Mouse (Mus musculus): ENCODE results near the gene Tubb3. TPM values are rescaled to one million over a fixed set of nuclear protein-coding genes. Genes with fewer than 3 reads are reported as not detected.

Gene Tubb3
- polyA plus RNA-seq, 1 experiment from 2014 or later, result 1,555 TPM

- Histone ChIP-seq H3K27ac (replicated peaks) (no peak overlapping the region), H3K9me3 (replicated peaks) (no peaks in the 10 kb centered on the region), H3K36me3 (peaks cover 64% of the 10 kb centered on the region), H3K9ac (replicated peaks) (no peak overlapping the region), H3K4me1 (peaks cover 7% of the 10 kb centered on the region), H3K27me3 (replicated peaks) (no peaks in the 10 kb centered on the region), H3K4me2 (no peak overlapping the region), H3K4me3 (replicated peaks) (no peak overlapping the region)
- no peak for ATAC-seq (ENCODE audit: low FRiP score)
- WGBS, result 93% methylated on average over 9 of the region's 9 CpGs
These were observed 9.3 kb upstream of the Tubb3 start for GRCm38 (mm10) chr8:123401936-123402335.

GRCm38 (mm10) chr8:123402730-123403326, 8.4 kb upstream of the Tubb3 start:
- Histone ChIP-seq H3K36me3 (peaks cover 57% of the 10 kb centered on the region), H3K27me3 (replicated peaks) (no peaks in the 10 kb centered on the region), H3K4me1 (peaks cover 9% of the 10 kb centered on the region), H3K9ac (replicated peaks) (no peak overlapping the region), H3K4me3 (replicated peaks) (no peak overlapping the region), H3K9me3 (replicated peaks) (no peaks in the 10 kb centered on the region), H3K27ac (replicated peaks) (no peak overlapping the region), H3K4me2 (no peak overlapping the region)
- WGBS, result 88% methylated on average over 9 of the region's 9 CpGs
- ATAC-seq (ENCODE audit: low FRiP score), result no peak

- ATAC-seq (ENCODE audit: low FRiP score), result no peak
- Histone ChIP-seq H3K4me3 (replicated peaks) (no peak overlapping the region), H3K4me2 (no peak overlapping the region), H3K9me3 (replicated peaks) (no peaks in the 10 kb centered on the region), H3K27ac (replicated peaks) (no peak overlapping the region), H3K36me3 (peaks cover 40% of the 10 kb centered on the region), H3K27me3 (replicated peaks) (no peaks in the 10 kb centered on the region), H3K9ac (replicated peaks) (no peak overlapping the region), H3K4me1 (peaks cover 20% of the 10 kb centered on the region)
- 30% methylated on average over 8 of the region's 8 CpGs for WGBS
These were observed 6.7 kb upstream of the Tubb3 start for GRCm38 (mm10) chr8:123404521-123404920.

GRCm38 (mm10) chr8:123406786-123407185, 4.4 kb upstream of the Tubb3 start, which contains the start of gene Mc1r:
Gene Mc1r, plus strand, starts transcription at chr8:123407107.
- no peak within 1 kb of the TSS for H3K4me3 ChIP-seq (replicated peaks)
- 13% methylated on average over 4 of the region's 4 CpGs for WGBS
- H3K4me2 ChIP-seq, result peak within 1 kb of the TSS; percentile 11; the same call in 1 of the 2 replicates

GRCm38 (mm10) chr8:123407612-123408011, 3.6 kb upstream of the Tubb3 start:
- no peak overlapping the region for H3K27ac ChIP-seq (replicated peaks)
- H3K9me3 ChIP-seq (replicated peaks), result no peaks in the 10 kb centered on the region
- no peak overlapping the region for H3K9ac ChIP-seq (replicated peaks)
- ATAC-seq (ENCODE audit: low FRiP score), result no peak
- no peak overlapping the region for H3K4me3 ChIP-seq (replicated peaks)
- H3K27me3 ChIP-seq (replicated peaks), result no peaks in the 10 kb centered on the region
- H3K4me2 ChIP-seq, result no peak overlapping the region
- H3K36me3 ChIP-seq, result peaks cover 9% of the 10 kb centered on the region
- WGBS, result 93% methylated on average over 13 of the region's 13 CpGs
- peaks cover 29% of the 10 kb centered on the region for H3K4me1 ChIP-seq

More at GRCm38 (mm10) chr8:123406786-123407185, 4.4 kb upstream of the Tubb3 start, which contains the start of gene Mc1r:
- no peaks in the 10 kb centered on the region for H3K27me3 ChIP-seq (replicated peaks)
- H3K36me3 ChIP-seq, result peaks cover 18% of the 10 kb centered on the region
- H3K4me1 ChIP-seq, result peaks cover 29% of the 10 kb centered on the region
- H3K27ac ChIP-seq (replicated peaks), result no peak within 1 kb of the TSS
- no peaks in the 10 kb centered on the region for H3K9me3 ChIP-seq (replicated peaks)
- no peak within 1 kb of the TSS for H3K9ac ChIP-seq (replicated peaks)
- no peak for ATAC-seq (ENCODE audit: low FRiP score)

GRCm38 (mm10) chr8:123408586-123409544, 2.4 kb upstream of the Tubb3 start:
- H3K4me2 ChIP-seq, result peak overlapping the region; percentile 82
- peaks cover 29% of the 10 kb centered on the region for H3K4me1 ChIP-seq
- 0 out of 2 replicates have a peak overlapping the region, but pooled peaks have one; percentile 78 for H3K4me3 ChIP-seq (replicated peaks)
- WGBS, result 78% methylated on average over 9 of the region's 9 CpGs
- ATAC-seq (ENCODE audit: low FRiP score), result no peak
- H3K27me3 ChIP-seq (replicated peaks), result no peaks in the 10 kb centered on the region
- H3K9ac ChIP-seq (replicated peaks), result peak overlapping the region; percentile 96; the same call in 1 of the 2 replicates
- no peaks in the 10 kb centered on the region for H3K36me3 ChIP-seq
- H3K9me3 ChIP-seq (replicated peaks), result no peaks in the 10 kb centered on the region
- H3K27ac ChIP-seq (replicated peaks), result peak overlapping the region; percentile 97

- Histone ChIP-seq H3K27ac (replicated peaks) (peak overlapping the region; percentile 97), H3K4me3 (replicated peaks) (peak overlapping the region; percentile 78), H3K4me2 (peak overlapping the region; percentile 82), H3K9me3 (replicated peaks) (no peaks in the 10 kb centered on the region), H3K27me3 (replicated peaks) (no peaks in the 10 kb centered on the region), H3K9ac (replicated peaks) (peak overlapping the region; percentile 96), H3K4me1 (peaks cover 29% of the 10 kb centered on the region), H3K36me3 (no peaks in the 10 kb centered on the region)
- no peak for ATAC-seq (ENCODE audit: low FRiP score)
- WGBS, result 15% methylated on average over 8 of the region's 8 CpGs
These were observed 1.1 kb upstream of the Tubb3 start for GRCm38 (mm10) chr8:123410049-123410587.

GRCm38 (mm10) chr8:123410788-123411187, 436 bp upstream of the Tubb3 start:
- Histone ChIP-seq H3K27me3 (replicated peaks) (no peaks in the 10 kb centered on the region), H3K27ac (replicated peaks) (peak overlapping the region; percentile 97), H3K9ac (replicated peaks) (peak overlapping the region; percentile 96), H3K9me3 (replicated peaks) (no peaks in the 10 kb centered on the region), H3K4me1 (peaks cover 33% of the 10 kb centered on the region), H3K4me3 (replicated peaks) (peak overlapping the region; percentile 78), H3K4me2 (peak overlapping the region; percentile 82), H3K36me3 (no peaks in the 10 kb centered on the region)
- 4% methylated on average over 11 of the region's 11 CpGs for WGBS
- ATAC-seq (ENCODE audit: low FRiP score), result peak; percentile 26

- ATAC-seq (ENCODE audit: low FRiP score), result peak; percentile 60
- H3K4me3 ChIP-seq (replicated peaks), result peak overlapping the region; percentile 78
- H3K4me2 ChIP-seq, result peak overlapping the region; percentile 82
- H3K9me3 ChIP-seq (replicated peaks), result no peaks in the 10 kb centered on the region
- no peaks in the 10 kb centered on the region for H3K27me3 ChIP-seq (replicated peaks)
- H3K9ac ChIP-seq (replicated peaks), result peak overlapping the region; percentile 96
- peak overlapping the region; percentile 97 for H3K27ac ChIP-seq (replicated peaks)
- WGBS, result 2% methylated on average over 16 of the region's 16 CpGs
- peaks cover 38% of the 10 kb centered on the region for H3K4me1 ChIP-seq
- no peaks in the 10 kb centered on the region for H3K36me3 ChIP-seq
These were observed 630 bp downstream of the Tubb3 start for GRCm38 (mm10) chr8:123411781-123412327.

GRCm38 (mm10) chr8:123412560-123413170, 1.4 kb downstream of the Tubb3 start:
- H3K9ac ChIP-seq (replicated peaks), result peak overlapping the region; percentile 96
- peaks cover under 1% of the 10 kb centered on the region; the same call in 1 of the 2 replicates for H3K36me3 ChIP-seq
- H3K9me3 ChIP-seq (replicated peaks), result no peaks in the 10 kb centered on the region
- no peak for ATAC-seq (ENCODE audit: low FRiP score)
- H3K4me2 ChIP-seq, result peak overlapping the region; percentile 82
- WGBS, result 0% methylated on average over 12 of the region's 12 CpGs
- peak overlapping the region; percentile 78 for H3K4me3 ChIP-seq (replicated peaks)
- peaks cover 42% of the 10 kb centered on the region for H3K4me1 ChIP-seq
- no peaks in the 10 kb centered on the region for H3K27me3 ChIP-seq (replicated peaks)
- peak overlapping the region; percentile 97 for H3K27ac ChIP-seq (replicated peaks)

- WGBS, result 10% methylated on average over 9 of the region's 9 CpGs
- Histone ChIP-seq H3K9me3 (replicated peaks) (no peaks in the 10 kb centered on the region), H3K27me3 (replicated peaks) (no peaks in the 10 kb centered on the region), H3K4me3 (replicated peaks) (peak overlapping the region; percentile 78), H3K4me1 (peaks cover 38% of the 10 kb centered on the region), H3K4me2 (peak overlapping the region; percentile 82), H3K36me3 (peaks cover 16% of the 10 kb centered on the region), H3K27ac (replicated peaks) (peak overlapping the region; percentile 62), H3K9ac (replicated peaks) (peak overlapping the region; percentile 96)
- ATAC-seq (ENCODE audit: low FRiP score), result no peak
These were observed 3.0 kb downstream of the Tubb3 start for GRCm38 (mm10) chr8:123414255-123414654.
